Mouse (Mus musculus) ovary, postnatal 10 days (tissue): Measurements from ENCODE around the gene Olfr465-ps1.

Source experiments
- DNase-seq: peaks from one replicate; pipeline ENCODE4 v3.0.0; 2022; ENCODE audit warnings: low spot score

Olfr465-ps1 gene

GRCm38 (mm10) chr13:65137789-65138188 lies at the start of gene Olfr465-ps1:
Gene Olfr465-ps1 (plus strand): TSS chr13:65138089.
- DNase-seq = no peak

- DNase-seq = no peak
Measured at GRCm38 (mm10) chr13:65095923-65096322, 42.0 kb upstream of the Olfr465-ps1 start.

- DNase-seq = no peak
Measured at GRCm38 (mm10) chr13:65097018-65097417, 40.9 kb upstream of the Olfr465-ps1 start.

DNA sequence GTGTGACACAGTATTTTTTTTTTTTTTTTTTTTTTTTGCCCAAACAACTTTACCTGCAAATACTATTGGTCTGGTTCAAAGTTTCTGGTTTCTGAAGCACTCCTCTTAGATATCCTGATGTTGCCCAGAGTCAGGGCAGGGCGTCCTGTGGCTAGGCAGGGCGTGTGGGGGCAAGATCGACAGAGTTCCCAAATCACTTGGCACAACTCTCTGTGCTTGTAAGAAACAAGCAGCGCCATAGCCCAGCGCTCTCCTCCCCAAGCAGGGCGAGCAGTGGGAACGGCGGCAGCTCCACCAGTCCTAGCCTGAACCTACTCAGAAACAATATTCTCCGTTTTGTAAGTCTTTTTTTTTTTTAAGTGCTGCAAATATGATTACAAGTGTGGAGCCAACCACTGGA lies 37.2 kb upstream of the Olfr465-ps1 start:
- no peak for DNase-seq

DNA sequence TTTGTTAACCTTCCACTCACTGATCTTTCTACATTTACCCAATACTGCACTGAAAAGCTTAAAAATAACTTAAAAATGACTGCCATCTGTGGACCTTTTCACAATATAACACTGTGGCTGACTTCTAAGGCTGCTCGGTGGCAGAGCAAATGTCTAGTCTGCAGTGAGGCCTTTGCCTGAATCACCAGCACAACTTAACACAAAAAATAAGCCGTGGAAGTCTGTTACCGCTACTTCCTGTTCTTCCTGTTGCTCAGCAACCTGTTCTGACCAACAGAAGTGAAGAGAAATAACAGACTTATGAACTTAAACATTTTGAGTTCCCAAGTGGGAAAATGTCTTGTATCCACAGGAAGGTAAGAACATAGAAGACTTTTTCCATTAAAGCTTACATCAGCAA lies 36.7 kb upstream of the Olfr465-ps1 start:
- no peak for DNase-seq

DNA sequence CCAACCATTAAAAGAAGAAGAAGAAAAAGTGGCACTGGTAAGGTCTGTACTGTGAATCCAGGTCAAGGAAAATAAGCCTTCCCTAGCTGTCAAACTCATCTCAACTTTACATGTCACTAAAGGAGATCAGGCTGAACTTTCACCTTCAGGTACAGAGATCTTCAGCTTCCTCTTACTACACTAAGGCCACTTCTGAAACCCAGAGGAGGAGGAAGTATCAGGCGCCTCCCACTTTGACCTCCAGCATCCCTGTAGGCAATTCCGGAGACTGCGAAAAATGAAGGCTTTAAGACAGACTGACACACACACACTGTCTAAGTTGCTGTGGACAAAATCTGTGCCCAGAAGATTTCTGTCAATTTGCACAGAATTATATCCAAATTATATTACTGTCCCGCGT lies 25.9 kb upstream of the Olfr465-ps1 start:
- no peak for DNase-seq

DNA sequence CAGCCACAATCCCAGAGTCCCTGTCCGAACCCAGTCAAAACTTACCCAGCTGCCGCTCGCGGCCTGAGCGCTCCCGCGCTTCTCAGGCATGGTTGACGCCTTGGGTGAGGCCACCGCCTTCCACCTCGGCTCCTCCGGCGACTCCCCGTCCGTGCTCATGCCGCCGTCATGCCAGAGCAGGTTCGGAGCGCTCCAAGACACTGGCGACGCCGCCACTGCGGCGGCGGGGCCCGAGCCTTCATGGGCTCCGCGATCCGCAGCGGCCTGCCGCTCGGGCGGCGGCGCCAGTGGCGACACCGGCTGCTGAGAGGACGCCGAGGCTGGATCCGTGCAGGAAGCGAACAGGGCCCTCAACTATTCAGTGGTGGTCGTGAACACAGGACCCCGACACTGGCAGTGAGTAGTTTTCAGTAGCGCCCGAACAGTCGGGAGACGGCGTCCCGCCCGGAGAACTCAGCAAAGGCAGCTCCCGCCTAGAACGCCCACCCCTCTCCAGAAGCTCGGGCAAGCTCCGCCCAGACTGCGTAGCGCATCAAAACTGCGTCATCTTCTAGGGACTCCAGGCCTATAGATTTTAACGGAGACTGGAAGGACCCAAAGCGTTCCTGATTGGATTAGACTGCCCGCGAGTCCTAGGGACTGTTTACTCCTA lies 25.3 kb upstream of the Olfr465-ps1 start, which contains the start of gene Mfsd14b:
TSS of gene Mfsd14b (minus strand) at position 517 of the 652 bp plus-strand sequence.
- peak; percentile 83 for DNase-seq

DNA sequence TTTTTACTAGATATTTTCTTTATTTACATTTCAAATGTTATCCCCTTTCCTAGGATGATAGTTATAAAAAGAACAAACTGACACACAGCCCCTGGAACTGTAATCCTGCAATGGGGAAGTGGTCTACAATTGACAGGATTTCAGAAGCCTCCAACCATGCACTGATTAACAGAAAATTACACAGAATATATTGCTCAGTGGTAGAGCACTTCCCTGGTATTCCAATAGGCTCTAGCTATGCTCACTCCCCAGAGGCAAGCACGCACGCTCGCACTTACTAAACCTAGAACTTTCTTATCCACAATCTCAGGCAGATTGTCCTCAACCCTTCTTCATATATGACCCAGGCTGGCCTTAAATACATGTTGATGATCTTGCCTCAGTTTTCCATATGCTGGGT lies 24.6 kb upstream of the Olfr465-ps1 start:
- no peak for DNase-seq

GRCm38 (mm10) chr13:65120984-65121383 lies 16.9 kb upstream of the Olfr465-ps1 start:
- no peak for DNase-seq

- DNase-seq = no peak
Measured at GRCm38 (mm10) chr13:65122111-65122510, 15.8 kb upstream of the Olfr465-ps1 start.

DNA sequence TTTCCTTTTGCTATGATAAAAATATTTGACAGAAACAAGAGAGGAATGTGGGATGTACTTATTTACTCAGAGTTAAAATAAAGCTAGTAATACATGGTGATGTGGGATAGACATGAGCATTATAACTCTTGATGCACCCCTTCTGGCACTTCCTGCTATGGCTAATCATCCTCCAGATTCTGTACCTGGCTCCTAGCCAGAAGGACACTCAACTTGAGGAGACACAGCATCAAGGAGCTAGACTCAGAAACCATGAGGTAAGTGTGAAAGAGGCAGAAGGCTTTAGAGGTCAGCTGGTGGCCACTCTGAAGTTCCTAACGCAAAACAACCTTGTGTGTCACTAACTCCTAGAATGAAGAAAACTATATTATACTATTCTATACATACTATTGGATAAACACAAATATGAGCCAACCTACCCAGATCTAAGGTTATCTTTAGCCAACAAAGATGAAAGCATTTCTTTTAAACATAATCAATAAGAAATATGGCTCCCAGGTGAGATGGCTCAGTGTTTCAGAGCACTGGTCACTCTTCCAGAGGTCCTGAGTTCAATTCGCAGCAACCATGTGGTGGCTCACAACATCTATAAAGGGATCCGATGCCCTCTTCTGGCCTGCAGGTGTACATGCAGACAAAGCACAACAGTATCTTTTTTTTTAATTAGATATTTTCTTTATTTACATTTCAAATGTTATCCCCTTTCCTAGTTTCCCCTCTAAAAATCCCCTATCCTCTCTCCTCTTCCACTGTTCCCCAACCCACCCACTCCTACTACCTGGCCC lies 10.6 kb upstream of the Olfr465-ps1 start:
- DNase-seq = no peak

DNA sequence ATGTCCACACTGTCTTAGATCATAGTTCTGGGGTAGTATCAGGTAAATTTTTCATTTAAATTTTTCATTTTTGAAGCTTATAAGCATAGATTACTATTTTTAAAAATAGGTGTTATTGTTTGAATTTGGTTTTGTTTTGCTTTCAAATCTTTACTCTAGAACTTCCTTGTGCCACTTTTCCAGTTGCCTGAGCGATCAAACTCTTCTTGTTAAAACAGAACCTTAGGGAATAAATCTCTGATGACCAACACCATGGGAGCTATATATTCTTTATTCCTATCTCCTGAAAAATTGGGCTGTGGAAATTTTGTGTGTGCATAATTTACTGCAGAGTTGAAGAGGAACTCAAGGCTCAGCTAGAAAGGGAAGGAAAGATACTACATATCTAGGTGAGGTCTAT lies 12.1 kb downstream of the Olfr465-ps1 start, which contains the start of gene Olfr466:
TSS of gene Olfr466 (plus strand) at position 301 of the 400 bp plus-strand sequence.
- DNase-seq = no peak

DNA sequence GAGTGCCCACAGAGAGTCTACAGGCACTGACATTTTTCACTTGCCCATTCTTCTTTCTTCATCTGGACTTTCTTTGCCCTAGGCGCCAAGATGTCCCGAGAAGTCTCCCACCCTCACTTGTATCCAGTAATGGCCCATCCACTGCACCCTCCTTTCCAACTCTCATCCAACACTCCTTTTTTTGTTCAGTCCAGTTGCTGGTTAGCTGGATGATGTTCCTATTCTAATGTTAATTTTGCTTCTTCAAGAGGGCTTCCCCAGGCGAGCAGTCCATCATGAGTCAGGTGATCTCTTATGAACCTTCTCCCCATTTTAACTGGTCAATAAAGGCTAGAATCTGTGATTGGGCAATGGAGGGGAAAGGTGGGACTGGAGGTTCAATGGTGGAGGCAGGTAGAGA lies 36.2 kb downstream of the Olfr465-ps1 start:
- DNase-seq = no peak

DNA sequence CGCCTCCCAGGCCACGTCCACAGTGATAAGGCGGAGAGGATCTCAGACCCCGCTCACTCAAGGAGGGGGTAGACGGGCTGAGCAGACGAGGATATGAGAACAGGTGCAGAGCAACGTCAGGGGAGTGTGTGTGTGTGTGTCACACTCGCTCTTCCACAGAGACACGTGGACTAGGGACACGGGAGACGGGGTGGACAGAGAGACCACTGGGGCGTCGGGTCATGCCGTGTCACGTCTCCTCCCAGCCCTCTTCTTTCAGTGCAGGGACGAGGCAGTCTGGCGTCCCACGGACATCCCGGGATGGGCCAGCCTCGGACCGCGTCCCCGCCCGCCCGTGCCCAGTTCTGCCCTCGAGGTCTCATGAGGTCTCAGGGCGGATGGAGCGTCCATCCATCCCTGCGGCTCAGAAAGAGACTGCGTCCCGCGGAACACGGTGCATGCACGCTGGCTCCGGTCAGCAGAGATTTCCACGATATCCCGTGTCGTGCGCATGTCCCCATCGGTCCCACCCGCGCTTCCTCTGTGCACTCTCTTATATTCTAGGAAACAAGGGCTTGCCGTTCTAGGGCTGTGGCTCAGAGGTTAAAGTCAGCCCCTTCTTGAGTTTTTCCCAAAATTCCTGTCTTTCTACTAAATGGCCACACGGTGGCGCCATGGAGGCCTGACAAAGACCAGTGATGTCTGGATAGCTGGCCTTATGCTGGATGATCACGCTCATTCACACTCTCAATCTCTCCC lies 38.0 kb downstream of the Olfr465-ps1 start:
- no peak for DNase-seq

GRCm38 (mm10) chr13:65176472-65177091 lies 38.7 kb downstream of the Olfr465-ps1 start:
- no peak for DNase-seq
